Mouse (Mus musculus) cerebellum, postnatal 10 days (tissue): ENCODE data around the gene Nos1.
"Not testable (repeated sequence)": the region's sequence is repeated elsewhere in the genome, so short reads cannot be mapped to it uniquely, and the experiment has no call there.

ENCODE experiments used
- DNase-seq, 2 experiments: peaks; one replicate each; pipeline ENCODE4 v3.0.0; 2021; ENCODE audit warnings: mixed read lengths in 2 of 2

Gene Nos1

GRCm38 (mm10) chr5:117840203-117840602 is 59.4 kb downstream of the Nos1 start:
- peak in 1 of 2 experiments; percentile 49 for DNase-seq

DNA sequence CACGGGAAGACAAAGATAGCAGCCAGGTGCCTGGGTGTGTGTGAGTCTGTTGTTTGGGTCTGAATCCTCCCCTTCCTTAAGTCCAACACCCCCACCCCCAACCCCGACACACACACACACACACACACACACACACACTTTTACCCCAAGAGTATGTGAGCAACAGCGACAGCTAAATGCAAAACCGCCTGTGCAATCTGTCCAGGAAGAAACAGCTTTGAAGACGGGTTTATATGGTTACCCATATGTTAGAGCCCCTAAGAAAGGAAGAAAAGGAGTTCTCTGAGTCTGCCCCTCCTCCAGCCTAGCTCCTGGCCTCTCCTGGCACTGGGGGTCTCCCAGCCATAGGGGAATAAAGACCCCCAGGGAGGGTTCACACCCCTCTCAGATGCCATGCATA is 60.2 kb downstream of the Nos1 start:
- peak; percentile 30 to 44 for DNase-seq

GRCm38 (mm10) chr5:117841651-117842347 is 61.0 kb downstream of the Nos1 start:
- peak; percentile 86 to 90 for DNase-seq

DNA sequence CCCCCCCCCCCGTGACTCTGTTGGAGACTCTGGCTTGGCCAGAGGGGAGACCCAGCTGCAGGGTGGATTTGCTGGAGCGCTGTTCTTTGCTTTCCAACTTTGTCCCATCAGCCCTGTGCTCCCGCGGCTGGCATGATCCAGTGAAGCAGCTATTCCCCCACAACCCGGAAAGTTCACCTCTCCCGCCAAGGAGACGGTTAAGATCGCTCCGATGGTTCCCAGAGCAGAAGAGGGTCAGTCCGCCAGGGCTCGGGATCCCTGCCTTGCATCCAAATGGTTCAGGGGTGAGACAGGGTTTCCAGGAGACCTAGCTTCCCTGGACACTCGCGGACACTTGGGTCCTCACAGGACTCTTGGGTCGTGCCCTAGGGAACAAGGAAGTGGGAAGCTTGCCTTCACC is 61.9 kb downstream of the Nos1 start:
- DNase-seq: peak; percentile 59 to 67

- DNase-seq: no peak
Measured at GRCm38 (mm10) chr5:117844611-117845010, 63.8 kb downstream of the Nos1 start.

DNA sequence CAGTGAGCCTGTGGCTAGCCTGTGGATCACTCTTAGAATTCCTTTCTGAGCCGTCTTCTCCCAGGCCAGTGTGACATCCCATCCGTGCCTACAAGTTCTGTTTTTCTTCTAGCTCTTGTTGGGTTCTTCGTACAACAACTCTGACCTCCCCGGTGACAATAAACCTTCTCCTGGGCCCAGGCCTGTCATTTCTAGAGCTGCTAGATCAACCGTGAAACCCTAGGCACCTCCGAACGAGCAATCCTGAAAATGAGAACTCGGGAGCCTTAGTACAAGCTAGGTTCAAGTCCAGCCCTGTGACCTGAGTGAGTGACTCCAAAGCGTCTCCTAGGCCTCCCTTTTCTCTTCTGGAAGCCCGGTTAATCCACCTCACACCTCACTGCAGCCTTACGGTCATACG is 69.6 kb downstream of the Nos1 start:
- no peak for DNase-seq

DNA sequence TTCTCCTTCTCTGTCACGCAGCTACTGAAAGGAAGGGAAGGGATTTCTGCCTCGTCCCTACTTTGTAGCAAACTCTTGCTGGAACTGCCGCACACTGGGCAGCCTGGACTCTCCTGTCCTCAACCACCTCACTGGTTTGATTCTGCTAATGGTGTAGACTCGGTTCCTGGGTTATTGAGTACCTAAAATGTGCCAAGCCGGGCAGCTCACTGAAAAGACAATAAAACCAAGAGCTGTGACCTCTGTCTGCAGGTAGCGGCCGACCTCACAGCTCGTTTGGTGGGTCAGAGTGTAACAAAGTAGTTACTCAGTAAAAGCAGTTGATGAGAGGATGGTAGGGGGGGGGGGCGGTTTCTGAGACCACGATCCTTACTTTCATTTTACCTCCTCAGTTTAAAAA is 72.9 kb downstream of the Nos1 start:
- no peak for DNase-seq

- peak; percentile 92 for DNase-seq
Measured at GRCm38 (mm10) chr5:117864588-117865300, 83.9 kb downstream of the Nos1 start.

DNA sequence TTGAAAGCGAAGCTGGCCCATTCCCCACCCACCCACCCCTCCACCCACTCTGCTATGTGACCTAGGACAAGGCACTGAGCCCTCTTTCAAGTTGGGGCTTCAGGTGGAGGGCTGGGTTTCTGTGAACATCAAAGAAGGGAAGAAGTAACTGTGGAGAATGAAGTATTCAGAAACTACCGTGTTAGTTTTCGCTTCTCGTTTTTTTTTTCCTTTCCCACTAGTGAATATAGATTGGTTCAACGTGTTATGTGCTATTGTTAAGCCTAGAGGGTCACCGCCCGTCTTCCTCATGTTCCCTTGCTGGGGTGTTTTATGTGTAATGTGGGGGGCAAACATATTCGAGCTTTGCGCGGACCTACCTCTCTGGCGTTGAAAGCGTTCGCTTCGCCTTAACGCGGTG is 85.0 kb downstream of the Nos1 start:
- DNase-seq: no peak

GRCm38 (mm10) chr5:117871614-117872013 is 90.8 kb downstream of the Nos1 start:
- no peak for DNase-seq

- DNase-seq: peak; percentile 97
Measured at GRCm38 (mm10) chr5:117873807-117874206, 93.0 kb downstream of the Nos1 start.

DNA sequence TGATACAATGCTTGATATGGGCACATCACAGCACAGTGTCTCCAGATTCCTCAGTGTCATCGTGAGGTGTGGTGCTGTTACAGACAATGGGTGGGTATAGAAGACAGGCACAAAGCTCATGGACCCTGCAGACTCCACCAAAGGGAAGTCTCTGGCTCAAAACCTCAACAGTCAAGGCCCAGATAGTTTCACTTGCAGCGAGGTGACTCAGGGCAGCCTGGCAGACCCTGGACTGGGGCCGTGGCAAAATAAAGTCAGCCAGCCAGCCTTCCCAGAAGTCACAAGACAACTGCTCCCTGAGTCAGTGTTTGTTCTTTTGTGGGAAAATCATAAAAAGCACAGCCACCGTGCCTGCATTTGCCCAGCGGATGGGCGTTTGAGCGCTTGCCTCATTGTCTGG is 93.4 kb downstream of the Nos1 start:
- peak; percentile 45 to 52 for DNase-seq

DNA sequence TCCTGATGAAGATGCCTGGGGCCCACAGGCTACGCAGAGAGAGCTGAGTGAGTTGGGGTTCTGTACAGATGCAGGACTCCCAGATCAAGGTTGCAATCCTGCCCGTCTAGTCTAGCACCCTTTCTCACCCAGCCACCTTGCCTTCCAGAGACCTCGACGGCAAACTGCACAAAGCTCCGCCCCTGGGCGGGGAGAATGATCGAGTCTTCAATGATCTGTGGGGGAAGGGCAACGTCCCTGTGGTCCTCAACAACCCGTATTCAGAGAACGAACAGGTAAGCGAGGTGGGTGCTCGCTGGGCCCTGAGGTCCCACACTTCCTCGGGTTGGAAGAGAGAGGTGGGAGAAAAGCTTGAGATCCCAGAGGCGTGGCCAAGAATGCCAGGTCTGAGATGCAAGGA is 98.3 kb downstream of the Nos1 start:
- DNase-seq: no peak

- peak; percentile 83 to 85 for DNase-seq
Measured at GRCm38 (mm10) chr5:117880916-117881555, 100.2 kb downstream of the Nos1 start.

GRCm38 (mm10) chr5:117882411-117882810 is 101.6 kb downstream of the Nos1 start:
- not testable (repeated sequence) for DNase-seq

DNA sequence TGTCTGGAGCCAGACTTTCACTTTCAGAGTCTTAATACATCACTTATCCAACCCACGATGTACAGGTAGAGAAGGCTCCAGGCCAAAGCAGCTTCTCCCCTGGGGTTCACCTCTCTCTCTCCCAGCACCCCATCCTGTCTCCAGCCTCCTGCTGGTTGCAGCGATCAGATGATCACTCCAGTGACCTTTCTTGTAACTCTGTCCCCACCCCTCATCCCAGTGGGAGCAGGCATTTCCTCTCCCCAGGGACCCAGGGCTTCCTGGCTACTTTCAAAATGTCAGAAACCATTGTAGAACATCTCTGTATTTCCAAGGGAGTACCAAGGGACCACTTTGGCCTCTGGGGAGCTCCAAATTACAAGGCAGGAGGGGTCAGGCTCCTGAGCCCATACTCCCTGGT is 104.2 kb downstream of the Nos1 start:
- DNase-seq: no peak

DNA sequence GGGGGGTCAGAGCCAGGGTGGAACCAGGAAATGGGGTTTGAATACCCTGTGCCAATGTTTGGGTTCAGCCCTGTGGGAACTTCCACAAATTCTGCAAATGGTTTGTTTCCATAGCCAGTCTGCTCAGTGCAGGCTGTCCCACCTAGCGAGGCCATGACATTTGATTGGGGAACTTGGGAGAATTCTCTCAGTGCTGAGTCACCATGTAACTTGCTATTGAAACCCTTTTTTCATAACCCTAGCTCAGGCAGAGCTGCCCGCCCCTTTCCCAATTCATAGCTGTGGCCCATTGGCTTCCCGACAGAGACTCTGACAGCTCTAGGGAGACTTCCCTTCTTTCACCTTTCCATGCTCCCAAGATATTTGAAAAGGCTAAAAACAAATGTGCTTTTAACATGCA is 107.3 kb downstream of the Nos1 start:
- DNase-seq: no peak

DNA sequence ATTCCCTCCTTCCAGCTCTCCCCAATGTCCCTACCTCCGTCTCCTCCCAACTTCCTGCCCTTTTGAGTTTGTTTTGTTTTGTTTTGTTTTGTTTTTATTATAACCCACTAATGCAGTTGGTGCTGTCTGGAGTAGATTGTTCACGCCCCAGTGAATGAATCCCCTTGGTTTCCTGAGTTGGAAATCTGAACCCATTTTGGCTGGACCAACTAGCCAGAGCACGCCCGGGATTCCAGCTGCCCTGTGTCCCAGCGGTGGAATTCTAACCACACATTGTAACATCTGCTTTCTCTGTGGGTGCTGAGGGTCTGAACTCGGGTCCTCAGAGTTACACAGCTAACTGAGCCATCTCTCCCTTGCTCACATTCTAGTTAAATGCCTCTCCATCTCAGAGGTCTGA is 108.1 kb downstream of the Nos1 start:
- no peak for DNase-seq

DNA sequence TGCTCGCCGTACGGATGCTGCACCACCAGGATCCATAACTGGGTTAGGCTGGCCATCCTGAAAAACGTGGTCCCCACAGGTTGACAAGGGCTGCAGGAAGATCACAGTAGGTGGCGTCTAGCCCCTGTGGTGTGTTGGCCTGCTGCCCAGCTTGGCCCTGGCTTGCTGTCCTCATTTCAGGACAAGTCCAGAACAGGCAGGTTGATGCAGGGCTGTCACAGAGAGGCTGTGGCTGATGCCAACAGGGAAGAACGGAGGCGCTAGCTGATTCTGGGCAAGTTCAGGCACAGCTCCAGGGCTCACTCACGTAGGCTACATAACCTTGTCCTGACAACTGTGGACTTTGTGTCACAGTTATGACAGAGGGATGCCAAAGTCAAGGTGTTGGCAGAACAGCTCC is 108.7 kb downstream of the Nos1 start:
- DNase-seq: peak; percentile 96

DNA sequence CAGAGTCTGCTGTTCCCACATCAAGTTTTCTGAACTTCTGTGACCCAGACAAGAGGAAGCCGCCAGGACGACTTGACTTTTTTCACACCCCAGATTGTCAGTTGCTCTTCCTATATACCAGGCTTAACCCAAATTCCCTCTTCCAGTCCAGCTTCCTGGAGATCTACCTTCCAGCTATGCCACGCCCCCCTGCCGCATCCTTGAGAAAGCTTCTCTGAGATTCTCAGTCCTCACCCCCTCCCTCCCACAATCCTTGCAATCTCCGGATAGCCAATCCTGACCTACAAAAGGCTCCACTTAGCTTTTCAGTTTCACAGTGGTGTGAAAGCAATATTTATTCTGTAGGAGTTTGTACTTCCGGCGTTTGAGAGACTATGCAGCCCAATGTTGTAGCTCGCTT is 110.0 kb downstream of the Nos1 start:
- no peak for DNase-seq

DNA sequence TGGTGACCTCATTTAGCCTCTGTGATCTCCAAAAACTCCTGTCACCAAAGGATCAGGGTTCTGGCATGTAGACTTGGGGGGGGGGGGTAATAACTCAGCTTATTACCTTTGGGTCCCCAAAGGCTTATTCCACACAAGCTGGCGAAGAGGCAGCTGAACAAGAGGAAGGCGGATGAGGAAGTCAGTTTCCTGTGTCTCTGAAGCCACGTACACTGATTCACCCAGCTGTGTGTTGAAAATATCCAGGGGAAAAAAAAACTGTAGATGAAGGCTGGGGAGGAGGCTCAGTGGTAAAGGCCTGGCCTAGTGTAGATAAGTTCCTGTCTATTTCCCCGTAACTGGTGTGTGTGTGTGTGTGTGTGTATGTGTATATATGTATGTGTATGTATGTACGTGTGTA is 110.7 kb downstream of the Nos1 start:
- no peak for DNase-seq

- DNase-seq: no peak
Measured at GRCm38 (mm10) chr5:117894050-117894449, 113.2 kb downstream of the Nos1 start.

DNA sequence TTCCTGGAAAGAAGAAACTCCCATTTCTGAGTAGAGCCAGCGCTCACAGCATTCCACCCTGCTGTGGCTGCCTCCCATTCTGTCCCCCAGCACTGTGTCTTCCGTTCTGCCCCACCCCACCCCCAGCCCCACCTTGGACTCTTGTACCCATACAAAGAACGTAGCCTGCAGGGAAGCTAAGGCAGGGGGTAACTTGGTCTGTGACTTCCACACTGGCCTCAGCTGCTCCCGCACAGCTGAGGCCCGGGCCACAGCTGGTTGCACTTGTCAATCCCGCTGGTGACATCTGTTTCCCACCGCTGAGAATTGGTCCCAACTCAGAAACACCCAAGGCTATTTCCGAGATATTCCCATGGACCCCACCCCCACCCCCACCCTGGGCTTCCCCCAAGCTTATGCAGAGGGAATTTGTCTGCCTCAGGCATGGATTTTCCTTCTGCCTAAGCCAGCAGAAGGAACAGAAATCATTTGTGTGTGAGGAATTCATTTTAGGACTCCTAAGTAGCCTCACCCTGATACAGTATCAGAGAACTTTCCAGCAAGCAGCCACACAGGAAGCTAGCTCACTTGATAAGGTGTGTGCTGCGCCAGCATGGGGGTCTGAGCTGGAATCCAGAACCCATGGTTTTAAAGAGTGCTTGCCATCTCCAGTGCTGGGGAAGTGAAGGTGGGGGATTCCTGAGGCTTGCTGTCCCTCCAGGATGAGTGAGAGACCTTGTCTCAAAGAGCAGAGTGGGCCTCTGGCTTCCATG is 117.4 kb downstream of the Nos1 start:
- no peak for DNase-seq
